21 mouse cellular contexts compared by ENCODE assay signal in the genomic region with DNA sequence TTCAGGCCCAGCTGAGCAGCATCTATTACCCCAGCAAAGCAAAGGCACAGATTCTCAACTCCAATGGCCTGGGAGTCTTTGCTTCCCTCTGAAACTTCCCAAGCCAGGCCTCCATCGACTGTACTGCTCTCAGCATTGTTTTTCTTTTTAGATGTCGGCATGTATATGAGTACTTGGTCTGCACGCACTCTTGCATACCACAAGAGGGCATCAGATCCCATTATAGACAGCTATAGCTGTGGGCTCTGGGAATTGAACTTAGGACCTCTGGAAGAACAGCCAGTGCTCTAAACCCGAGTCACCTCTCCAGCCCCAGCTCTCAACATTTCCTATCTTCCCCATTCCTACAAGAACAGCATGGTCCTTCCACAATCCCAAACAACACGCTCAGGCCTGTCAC. TPM values are rescaled to one million over a fixed set of nuclear protein-coding genes. Genes with fewer than 3 reads are reported as not detected.
A peak's percentile ranks its signal among the peaks of the same experiment; 100 is the strongest.
DNase-seq lines count a peak whose midpoint lies in the region; ATAC-seq and TF ChIP-seq lines count a peak whose summit lies in the region.
"Had no signal": no experiment of that assay in that cellular context is flagged by ENCODE, and none has a peak within 500 bp of the region (broad histone marks: within the 10 kb centered on the region; RNA-seq: fewer than 3 reads in every experiment).

No protein-coding gene starts in this region.

- H3K9ac ChIP-seq in kidney, postnatal 0 days (ENCODE audit: low read depth, low read length), result no peak overlapping the region
- H3K9ac ChIP-seq in kidney, embryonic 14.5 days (ENCODE audit: low read depth, low read length), result no peak overlapping the region
- H3K9ac ChIP-seq: forebrain, embryonic 13.5 days; heart, embryonic 13.5 days; hindbrain, embryonic 12.5 days; liver, embryonic 15.5 days; stomach, embryonic 15.5 days had no signal

- DNase-seq in embryo, embryonic 10.5 days (ENCODE audit: low spot score), result peak; percentile 24
- no peak for DNase-seq in embryo, embryonic 11 days
- DNase-seq in kidney, postnatal 0 days (ENCODE audit: low spot score), result no peak
- peak; percentile 8 for DNase-seq in thymus, postnatal 14 days
- no peak for DNase-seq in thymus, postnatal 4 days
- no peak for DNase-seq in frontal cortex, postnatal 10 days (ENCODE audit: low spot score in 2 of 2)
- no peak for DNase-seq in spleen, postnatal 36 days (ENCODE audit: low spot score in 2 of 2)
- DNase-seq: adrenal gland, postnatal 25 days; B cell, adult 2 months; gastrocnemius, postnatal 10 days; kidney, adult 8-10 months; midbrain, embryonic 14.5 days; right cerebral cortex, postnatal 4 days had no signal

- H3K4me1 ChIP-seq in kidney, postnatal 0 days (replicated peaks; ENCODE audit: insufficient read depth, low read length), result peaks cover 3% of the 10 kb centered on the region; the same call in 1 of the 2 replicates
- H3K4me1 ChIP-seq in kidney, embryonic 14.5 days (ENCODE audit: control insufficient read depth, insufficient read depth, low read length), result peaks cover 7% of the 10 kb centered on the region; the same call in 1 of the 2 replicates
- H3K4me1 ChIP-seq: stomach, embryonic 15.5 days had no signal

- no peak overlapping the region for H3K4me2 ChIP-seq in kidney, postnatal 0 days (ENCODE audit: low read length)
- H3K4me2 ChIP-seq in kidney, embryonic 14.5 days (replicated peaks; ENCODE audit: low read depth, low read length), result no peak overlapping the region
- H3K4me2 ChIP-seq: forebrain, embryonic 13.5 days; heart, embryonic 13.5 days; hindbrain, embryonic 12.5 days; liver, embryonic 15.5 days; stomach, embryonic 15.5 days had no signal

- H3K36me3 ChIP-seq in kidney, postnatal 0 days (ENCODE audit: insufficient read depth, low read length), result no peaks in the 10 kb centered on the region; the same call in 1 of the 2 replicates
- H3K36me3 ChIP-seq in kidney, embryonic 14.5 days (ENCODE audit: control insufficient read depth, insufficient read depth, low read length), result no peaks in the 10 kb centered on the region
- H3K36me3 ChIP-seq: liver, embryonic 15.5 days; stomach, embryonic 15.5 days had no signal

- H3K27ac ChIP-seq in kidney, postnatal 0 days, result no peak overlapping the region
- H3K27ac ChIP-seq in kidney, embryonic 14.5 days (ENCODE audit: low read depth, low read length), result no peak overlapping the region
- H3K27ac ChIP-seq: forebrain, embryonic 13.5 days; heart, embryonic 13.5 days; hindbrain, embryonic 12.5 days; liver, embryonic 15.5 days; stomach, embryonic 15.5 days had no signal

- peak; percentile 42 for TF ChIP-seq CTCF in kidney, postnatal 0 days (IDR thresholded peaks at IDR 0.05; ENCODE audit: low read depth)

- H3K27me3 ChIP-seq in kidney, postnatal 0 days (ENCODE audit: insufficient read depth, low read length), result no peaks in the 10 kb centered on the region
- no peaks in the 10 kb centered on the region for H3K27me3 ChIP-seq in kidney, embryonic 14.5 days (ENCODE audit: control insufficient read depth, insufficient read depth, low read length)
- H3K27me3 ChIP-seq: forebrain, embryonic 13.5 days; heart, embryonic 13.5 days; hindbrain, embryonic 12.5 days; liver, embryonic 15.5 days; stomach, embryonic 15.5 days had no signal

- no peaks in the 10 kb centered on the region for H3K9me3 ChIP-seq in kidney, postnatal 0 days (replicated peaks; ENCODE audit: low read length)
- H3K9me3 ChIP-seq in kidney, embryonic 14.5 days (ENCODE audit: control insufficient read depth, low read length), result 0 out of 2 replicates have a peak, but pooled peaks cover 2% of the 10 kb centered on the region
- H3K9me3 ChIP-seq: forebrain, embryonic 13.5 days; heart, embryonic 13.5 days; hindbrain, embryonic 12.5 days; liver, embryonic 15.5 days; stomach, embryonic 15.5 days had no signal

- 84% methylated on average over 5 of the region's 5 CpGs for WGBS in kidney, postnatal 0 days
- WGBS in kidney, embryonic 14.5 days, result 90% methylated on average over 5 of the region's 5 CpGs

- no peak overlapping the region for H3K4me3 ChIP-seq in kidney, postnatal 0 days (replicated peaks; ENCODE audit: low read depth, low read length)
- H3K4me3 ChIP-seq in kidney, embryonic 14.5 days (ENCODE audit: low read length), result no peak overlapping the region
- H3K4me3 ChIP-seq: forebrain, embryonic 13.5 days; heart, embryonic 13.5 days; hindbrain, embryonic 12.5 days; liver, embryonic 15.5 days; stomach, embryonic 15.5 days had no signal

- no peak for ATAC-seq in kidney, postnatal 0 days (replicated peaks; ENCODE audit: low FRiP score, low read depth)
- no peak for ATAC-seq in kidney, embryonic 14.5 days (ENCODE audit: low FRiP score, low TSS enrichment)
- ATAC-seq: forebrain, embryonic 13.5 days had no signal

RNA-seq across cellular contexts. Expression of gene Mfsd4b4, which starts 2.5 kb away (rescaled TPM):
- 4.6 and 5.3 TPM in 2 replicates for polyA plus RNA-seq in kidney, postnatal 0 days (2015; fragmentation: Nextera tagmentation; extraction: Ambion mirVana)
- 2.9 and 5.6 TPM in 2 replicates for polyA plus RNA-seq in kidney, embryonic 14.5 days (2014; fragmentation: Nextera tagmentation; extraction: Ambion mirVana)

RNA-seq across cellular contexts. Expression of gene Mfsd4b2, which starts 30.2 kb away (rescaled TPM):
- polyA plus RNA-seq in kidney, postnatal 0 days (2015; fragmentation: Nextera tagmentation; extraction: Ambion mirVana), result not detected in 2 replicates
- not detected in 2 replicates for polyA plus RNA-seq in kidney, embryonic 14.5 days (2014; fragmentation: Nextera tagmentation; extraction: Ambion mirVana)
- polyA plus RNA-seq: embryonic facial prominence, embryonic 14.5 days; forebrain, embryonic 13.5 days; heart, embryonic 13.5 days; hindbrain, embryonic 12.5 days; liver, embryonic 15.5 days; midbrain, embryonic 14.5 days; neural tube, embryonic 11.5 days had no signal

Comparison
In these comparisons a context has a peak if more than half of its experiments do, and no peak if none do; other contexts are left out.
1. DNase-seq: peak in embryo, embryonic 10.5 days (single experiment) and thymus, postnatal 14 days (single experiment); none in embryo, embryonic 11 days (single experiment), kidney, postnatal 0 days (single experiment), thymus, postnatal 4 days (single experiment), frontal cortex, postnatal 10 days (0 of 2) and spleen, postnatal 36 days (0 of 2).